Mouse (Mus musculus) adrenal gland (tissue): ENCODE measurements around the gene Mob1b.
"Not testable (repeated sequence)": the region's sequence is repeated elsewhere in the genome, so short reads cannot be mapped to it uniquely, and the experiment has no call there.

Experiments used
- intact Hi-C: fragments of 180-260 bp; cut with DNase I; formaldehyde crosslinking; loops from one replicate; pipeline ENCODE4 v1.15.1; 2025

Mob1b gene

DNA sequence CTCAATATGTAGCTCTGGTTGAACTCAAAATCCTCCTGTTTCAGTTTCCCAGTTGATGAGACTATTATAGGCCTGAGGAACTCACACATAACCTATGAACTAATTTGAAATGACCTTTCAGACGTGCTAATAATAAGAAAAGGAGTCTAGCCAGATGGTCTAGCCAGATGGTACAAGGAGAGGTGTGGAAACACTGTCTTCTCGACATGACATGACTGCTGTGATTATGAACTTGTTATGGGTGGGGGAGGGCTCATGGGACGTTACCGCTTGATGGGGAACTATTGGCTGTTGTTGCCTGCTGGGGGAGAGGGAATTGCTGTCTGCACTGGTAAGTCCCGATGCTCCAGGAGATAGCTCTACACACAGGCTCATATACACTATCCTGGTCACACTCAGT is 23.4 kb upstream of the Mob1b start:
- intact Hi-C loops, result no loop called here

DNA sequence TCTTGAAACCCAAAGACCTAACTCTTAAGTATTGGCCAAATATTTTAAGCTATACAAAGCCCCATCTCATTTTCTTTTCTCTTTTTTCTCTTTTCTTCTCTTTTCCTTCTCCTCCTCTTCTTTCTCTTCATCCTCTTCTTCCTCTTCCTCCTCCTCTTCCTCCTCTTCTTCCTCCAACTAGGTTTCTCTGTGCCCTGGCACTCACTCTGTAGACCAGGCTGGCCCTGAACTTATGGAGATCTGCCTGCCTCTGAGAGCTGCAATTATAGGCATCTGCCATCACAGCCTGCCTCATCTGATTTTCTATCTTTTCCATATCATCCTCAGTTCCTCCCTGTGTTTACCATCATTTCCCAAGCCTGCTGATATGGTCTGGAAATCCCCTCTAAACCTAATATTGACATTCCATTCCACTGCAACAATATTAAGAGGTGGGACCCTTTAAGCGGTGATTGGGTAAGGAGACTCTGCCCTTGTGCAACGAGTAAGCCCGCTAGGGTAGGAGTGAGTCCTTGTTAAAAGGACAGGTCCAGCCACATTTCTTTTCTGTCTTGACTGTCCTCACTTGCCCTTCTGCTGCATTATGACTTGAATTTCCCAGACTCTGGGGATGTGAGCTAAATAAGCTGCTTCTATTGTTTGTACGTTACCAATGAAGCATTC is 21.3 kb upstream of the Mob1b start:
- intact Hi-C loops, result no loop called here

GRCm38 (mm10) chr5:88702041-88702440 is 18.6 kb upstream of the Mob1b start:
- intact Hi-C loops, result no loop called here

- intact Hi-C loops, result no loop called here
Observed at GRCm38 (mm10) chr5:88703551-88703950, 17.1 kb upstream of the Mob1b start.

DNA sequence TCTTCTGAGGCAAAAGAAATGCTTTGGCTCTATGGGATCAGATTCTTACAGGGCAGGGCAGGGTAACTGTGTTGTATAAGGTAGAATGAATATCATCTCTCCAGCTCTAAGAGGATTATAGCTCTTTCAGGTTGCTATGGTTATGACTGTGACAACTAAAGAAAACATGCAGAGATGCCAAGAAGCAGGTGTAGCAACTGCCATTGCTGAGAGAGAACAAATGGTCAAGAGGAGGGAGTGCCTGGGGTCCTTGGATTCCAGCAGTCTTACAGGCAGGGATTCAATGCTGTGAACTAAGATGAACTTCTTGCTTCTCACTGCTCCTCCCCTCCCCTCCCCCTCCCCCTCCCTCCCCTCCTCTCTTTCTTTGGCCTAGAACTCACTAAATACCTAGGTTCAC is 9.5 kb upstream of the Mob1b start:
- intact Hi-C loops, result no loop called here

DNA sequence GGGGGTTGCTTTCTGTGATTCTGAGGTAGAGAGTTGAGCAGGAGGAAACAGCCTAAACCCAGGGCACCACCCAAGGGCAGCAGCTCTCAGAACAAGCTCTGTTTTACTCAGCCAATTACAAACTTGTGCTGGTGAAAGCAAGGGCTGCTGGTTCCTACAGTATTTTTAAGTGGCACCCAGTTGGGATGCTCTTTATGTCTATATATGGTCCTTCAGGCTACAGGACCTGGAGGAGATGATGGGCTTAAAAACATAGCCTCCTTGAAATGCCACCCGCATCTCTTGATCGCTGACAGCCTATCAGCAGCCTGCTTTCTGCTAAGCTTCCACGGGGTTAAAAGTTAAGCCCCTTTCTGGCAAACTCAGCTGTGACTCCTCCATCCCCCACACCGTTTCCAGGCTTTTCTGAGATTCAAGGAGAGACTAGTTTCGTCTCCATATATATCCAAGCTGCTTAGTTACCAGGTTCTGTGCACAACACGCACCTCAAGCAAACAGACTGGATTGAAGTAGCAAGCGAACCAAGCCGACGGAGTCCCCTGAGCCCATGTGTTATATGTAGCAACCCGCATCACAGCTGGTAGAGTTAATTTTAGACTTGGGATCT is 8.9 kb upstream of the Mob1b start:
- intact Hi-C loops, result no loop called here

GRCm38 (mm10) chr5:88712328-88712727 is 8.3 kb upstream of the Mob1b start:
- intact Hi-C loops, result no loop called here

- intact Hi-C loops, result no loop called here
Observed at GRCm38 (mm10) chr5:88716983-88717382, 3.7 kb upstream of the Mob1b start.

- intact Hi-C loops, result loop anchor here (5.0 to 10.0 kb wide), 2 partner anchors 36 to 46 kb away; partner anchors contain the start of gene Grsf1
Observed at GRCm38 (mm10) chr5:88721003-88721475, 384 bp downstream of the Mob1b start.

GRCm38 (mm10) chr5:88721565-88722212 is 1.0 kb downstream of the Mob1b start:
- intact Hi-C loops, result loop anchor here (5.0 to 10.0 kb wide), 2 partner anchors 36 to 47 kb away; partner anchors contain the start of gene Grsf1

GRCm38 (mm10) chr5:88722213-88722600 is 1.6 kb downstream of the Mob1b start:
- intact Hi-C loops, result loop anchor here (5.0 to 10.0 kb wide), 2 partner anchors 35 to 47 kb away; partner anchors contain the start of gene Grsf1

DNA sequence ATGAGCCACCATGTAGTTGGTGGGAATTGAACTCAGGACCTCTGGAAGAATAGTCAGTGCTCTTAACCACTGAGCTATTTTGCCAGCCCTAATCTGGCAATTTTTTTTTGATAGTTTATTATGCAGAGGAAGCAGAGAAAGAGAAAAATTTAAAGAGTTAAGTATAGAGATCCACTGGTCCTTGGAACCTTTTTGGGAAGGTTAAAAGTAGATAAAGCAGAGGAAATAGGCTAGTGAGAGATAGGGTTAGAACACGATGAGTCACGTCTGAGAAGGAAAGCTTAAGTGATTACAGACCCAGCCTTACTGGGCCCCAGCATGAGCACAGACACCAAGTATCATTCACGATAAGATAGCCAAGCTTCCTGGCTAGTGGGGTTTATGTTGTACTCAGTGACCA is 3.4 kb downstream of the Mob1b start:
- intact Hi-C loops, result loop anchor here (5.0 to 10.0 kb wide), 2 partner anchors 33 to 49 kb away; partner anchors contain the start of gene Grsf1

GRCm38 (mm10) chr5:88727593-88728144 is 7.0 kb downstream of the Mob1b start:
- intact Hi-C loops, result loop anchor here (10.0 kb wide), 1 partner anchor 53 kb away; the partner anchor contains the start of gene Grsf1

- intact Hi-C loops, result no loop called here
Observed at GRCm38 (mm10) chr5:88734786-88735185, 14.1 kb downstream of the Mob1b start.

DNA sequence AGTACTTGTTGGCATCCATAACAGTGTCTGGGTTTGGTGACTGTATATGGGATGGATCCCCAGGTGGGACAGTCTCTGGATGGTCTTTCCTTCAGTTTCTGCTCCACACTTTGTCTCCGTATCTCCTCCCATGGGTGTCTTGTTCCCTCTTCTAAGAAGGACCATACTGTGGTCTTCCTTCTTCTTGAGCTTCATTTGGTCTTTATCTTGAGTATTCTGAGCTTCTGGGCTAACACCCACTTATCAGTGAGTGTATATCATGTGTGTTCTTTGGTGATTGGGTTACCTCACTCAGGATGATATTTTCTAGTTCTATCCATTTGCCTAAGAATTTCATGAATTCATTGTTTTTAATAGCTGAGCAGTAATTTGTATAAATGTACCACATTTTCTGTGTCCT is 20.4 kb downstream of the Mob1b start:
- intact Hi-C loops, result not testable (repeated sequence)

- intact Hi-C loops, result no loop called here
Observed at GRCm38 (mm10) chr5:88747774-88748173, 27.1 kb downstream of the Mob1b start.

DNA sequence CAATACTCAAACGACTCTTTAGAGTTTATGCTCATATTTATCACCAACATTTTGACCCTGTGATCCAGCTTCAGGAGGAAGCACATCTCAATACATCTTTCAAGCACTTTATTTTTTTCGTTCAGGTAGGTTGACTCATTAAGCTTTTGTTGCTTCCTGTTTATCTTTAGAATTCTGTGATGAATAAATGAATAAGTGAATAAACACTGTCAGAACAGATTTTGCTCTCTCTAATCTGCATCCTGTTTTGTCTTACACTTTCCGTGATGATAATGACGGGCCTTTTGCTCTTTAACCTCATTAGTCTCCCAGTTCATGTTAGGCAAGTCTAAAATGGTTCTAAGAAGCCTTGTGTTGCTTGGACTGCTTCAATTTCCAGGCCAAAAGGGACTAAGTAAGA is 32.5 kb downstream of the Mob1b start:
- intact Hi-C loops, result no loop called here

DNA sequence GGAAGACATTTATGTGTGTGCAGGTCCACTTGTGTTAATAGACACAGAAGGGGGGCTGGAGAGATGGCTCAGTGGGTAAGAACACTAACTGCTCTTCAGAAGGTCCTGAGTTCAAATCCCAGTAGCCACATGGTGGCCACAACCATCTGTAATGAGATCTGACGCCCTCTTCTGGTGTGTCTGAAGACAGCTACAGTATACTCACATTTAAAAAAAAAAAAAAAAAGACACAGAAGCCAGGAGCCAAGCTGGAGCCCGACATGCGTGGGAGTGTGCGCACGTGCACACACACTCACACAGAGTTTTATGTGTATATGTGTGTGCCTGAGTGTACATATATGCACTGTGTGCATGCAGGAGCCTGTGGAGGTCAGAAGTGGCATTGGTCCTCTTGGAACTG is 42.0 kb downstream of the Mob1b start:
- intact Hi-C loops, result loop anchor here (10.0 kb wide), 1 partner anchor 78 kb away; no protein-coding TSS in a partner anchor

DNA sequence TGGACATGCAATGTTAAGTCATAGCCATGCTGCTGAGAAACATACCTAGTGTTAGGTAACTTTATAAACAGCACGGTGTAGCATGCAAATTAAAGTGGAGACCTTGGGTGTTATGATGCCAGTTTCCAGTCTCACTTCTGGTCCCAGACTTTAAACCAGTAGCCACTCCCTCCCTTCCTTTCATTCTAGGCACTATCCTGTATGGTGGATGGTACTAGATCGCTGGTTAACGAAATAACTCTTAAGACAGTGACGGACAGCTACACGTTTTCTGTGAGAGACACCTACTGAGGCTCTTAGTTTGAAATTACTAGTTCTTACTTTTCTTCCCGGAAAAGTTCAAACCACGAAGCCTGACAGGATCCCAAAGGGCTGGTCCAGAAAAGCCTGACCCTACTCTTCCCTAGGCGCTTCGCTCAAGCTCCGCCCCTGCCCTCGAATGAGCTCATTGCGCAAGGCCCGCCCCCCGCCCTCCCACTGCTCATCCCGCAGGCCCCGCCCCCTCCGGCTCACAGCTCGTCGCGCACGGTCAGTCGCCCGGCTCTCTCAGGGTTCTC is 43.9 kb downstream of the Mob1b start:
- intact Hi-C loops, result loop anchor here (10.0 kb wide), 1 partner anchor 80 kb away; no protein-coding TSS in a partner anchor

DNA sequence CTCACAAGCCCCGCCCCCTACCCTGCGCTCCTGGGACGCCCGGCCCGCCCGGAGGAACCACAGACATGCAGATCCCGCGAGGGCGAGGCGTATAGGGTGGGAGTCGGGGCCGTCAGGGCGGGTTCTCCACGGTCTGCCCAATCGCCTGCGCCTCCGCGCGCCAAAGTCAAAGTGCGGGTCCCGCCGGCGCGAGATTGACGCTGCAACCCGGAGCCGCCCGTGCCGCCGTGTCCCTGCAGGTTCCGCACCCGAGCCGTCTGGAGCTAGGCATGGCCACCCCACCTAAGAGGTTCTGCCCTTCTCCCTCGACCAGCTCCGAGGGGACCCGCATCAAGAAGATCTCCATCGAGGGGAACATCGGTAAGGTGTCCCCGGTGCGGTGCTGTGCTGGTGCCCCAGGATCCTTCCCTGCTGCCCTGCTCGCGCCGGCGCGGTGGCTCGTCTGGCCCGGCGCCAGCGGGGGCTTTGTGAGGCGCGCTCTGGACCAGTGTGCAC is 44.4 kb downstream of the Mob1b start, which contains the start of gene Dck:
Dck (plus strand) TSS at position 10 of the 495 bp plus-strand sequence.
- intact Hi-C loops, result loop anchor here (10.0 kb wide), 1 partner anchor 80 kb away; no protein-coding TSS in a partner anchor

- intact Hi-C loops, result loop anchor here (10.0 kb wide), 1 partner anchor 81 kb away; no protein-coding TSS in a partner anchor
Observed at GRCm38 (mm10) chr5:88765587-88765986, 44.9 kb downstream of the Mob1b start.
